Mouse (Mus musculus) adipose tissue, adult 10 weeks (tissue): ENCODE results near the gene Gm9611. TPM values are rescaled to one million over a fixed set of nuclear protein-coding genes. Genes with fewer than 3 reads are reported as not detected.

Experiments
- polyA plus RNA-seq: library from polyadenylated mRNA; stranded (reverse); fragments of 350-450 nt; fragmentation: Illumina TruSeq; extraction: RNeasy Lipid Tissue Mini Kit (QIAGEN cat#74804); gene quantifications from one replicate; pipeline ENCODE4 v1.2.3, GENCODE M21; 2014; ENCODE audit warnings: low read depth, low replicate concordance

Gm9611 gene
- polyA plus RNA-seq: not detected

DNA sequence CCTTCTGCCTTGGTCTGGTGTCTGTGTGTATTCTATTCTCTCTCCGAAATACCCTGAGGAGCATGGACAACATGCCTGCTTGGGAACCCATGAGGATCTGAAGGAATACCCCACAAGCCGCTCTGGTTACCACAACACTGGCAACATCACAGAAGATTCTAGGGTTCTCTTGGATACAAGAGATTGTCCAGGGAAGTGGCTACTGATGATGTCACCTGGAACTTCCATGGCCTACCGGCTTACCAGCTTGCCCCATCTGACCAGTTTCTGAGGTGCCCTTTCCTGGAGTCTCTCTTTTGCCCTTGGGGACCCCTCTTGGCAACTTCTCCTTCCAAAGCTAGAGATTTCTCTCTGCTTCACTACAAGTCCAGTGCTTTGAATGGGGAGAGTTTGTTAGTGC, at the start of gene Gm9611:
Gene Gm9611, minus strand, starts transcription at position 101 of the 400 bp plus-strand sequence.

DNA sequence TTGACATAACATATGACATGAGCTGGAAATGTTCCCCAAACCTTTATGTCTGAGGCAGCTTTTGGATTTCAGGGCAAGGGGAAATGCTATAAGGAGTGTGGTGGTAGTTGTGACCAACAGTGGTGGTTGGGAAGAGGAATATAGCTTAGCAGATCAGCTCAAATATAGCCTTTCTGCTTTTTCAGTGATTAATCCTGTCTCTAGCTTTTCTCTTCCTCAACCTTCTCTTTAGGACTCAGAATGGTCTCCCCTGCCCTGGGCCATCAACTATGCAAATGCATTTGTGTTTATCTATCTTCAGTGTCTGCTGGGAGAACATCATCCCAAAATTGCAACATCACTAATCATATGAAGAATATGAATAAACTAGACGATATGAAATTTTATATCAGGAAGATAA, 12.8 kb upstream of the Gm9611 start, which contains the start of gene Gm7995:
Gene Gm7995, plus strand, starts transcription at position 301 of the 400 bp plus-strand sequence.

DNA sequence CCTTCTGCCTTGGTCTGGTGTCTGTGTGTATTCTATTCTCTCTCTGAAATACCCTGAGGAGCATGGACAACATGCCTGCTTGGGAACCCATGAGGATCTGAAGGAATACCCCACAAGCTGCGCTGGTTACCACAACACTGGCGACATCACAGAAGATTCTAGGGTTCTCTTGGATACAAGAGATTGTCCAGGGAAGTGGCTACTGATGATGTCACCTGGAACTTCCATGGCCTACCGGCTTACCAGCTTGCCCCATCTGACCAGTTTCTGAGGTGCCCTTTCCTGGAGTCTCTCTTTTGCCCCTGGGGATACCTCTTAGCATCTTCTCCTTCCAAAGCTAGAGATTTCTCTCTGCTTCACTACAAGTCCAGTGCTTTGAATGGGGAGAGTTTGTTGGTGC, 37.2 kb downstream of the Gm9611 start, which contains the start of gene Gm17026:
Gene Gm17026, minus strand, starts transcription at position 101 of the 400 bp plus-strand sequence.

Other genes with a start within 250 kb of the Gm9611 start
- gene Gm7951, start 180.0 kb downstream of the Gm9611 start, polyA plus RNA-seq: not detected
- gene Gm17027, start 134.7 kb downstream of the Gm9611 start, polyA plus RNA-seq: not detected
- gene Gm3573, start 106.6 kb downstream of the Gm9611 start, polyA plus RNA-seq: not detected
- gene Gm17026, start 37.3 kb downstream of the Gm9611 start, polyA plus RNA-seq: not detected
- gene Gm7995, start 12.9 kb upstream of the Gm9611 start, polyA plus RNA-seq: not detected
- not detected for gene Gm8005, start 142.3 kb upstream of the Gm9611 start, polyA plus RNA-seq
- gene Gm8011, start 166.5 kb upstream of the Gm9611 start, polyA plus RNA-seq: not detected
- not detected for gene Gm8020, start 205.0 kb upstream of the Gm9611 start, polyA plus RNA-seq
- not detected for gene Gm8024, start 226.9 kb upstream of the Gm9611 start, polyA plus RNA-seq